Comparison of ENCODE assay signal across 7 mouse cellular contexts in genomic region chr1:169969516-169969886, GRCm38 (mm10). TPM values are rescaled to one million over a fixed set of nuclear protein-coding genes. Genes with fewer than 3 reads are reported as not detected.
A peak's percentile ranks its signal among the peaks of the same experiment; 100 is the strongest.
DNase-seq lines count a peak whose midpoint lies in the region; ATAC-seq and TF ChIP-seq lines count a peak whose summit lies in the region.

No protein-coding gene starts in this region.

- TF ChIP-seq CTCF in spleen, adult 2 months (IDR thresholded peaks at IDR 0.05; ENCODE audit: extremely low read depth, insufficient read depth, insufficient read length, insufficient replicate concordance): no peak
- no peak for TF ChIP-seq CTCF in stomach, postnatal 0 days (IDR thresholded peaks at IDR 0.05; ENCODE audit: low read depth)

- H3K4me2 ChIP-seq in forebrain, embryonic 11.5 days (ENCODE audit: low read depth, low read length, severe bottlenecking): peak overlapping the region; percentile 49
- peak overlapping the region; percentile 73 for H3K4me2 ChIP-seq in limb, embryonic 15.5 days
- peak overlapping the region; percentile 58 for H3K4me2 ChIP-seq in stomach, postnatal 0 days (replicated peaks; ENCODE audit: low read depth)

- no peak for TF ChIP-seq POLR2A in spleen, adult 2 months (IDR thresholded peaks at IDR 0.05; ENCODE audit: low read depth, low read length)

- no peak overlapping the region for H3K27ac ChIP-seq in spleen, adult 2 months (ENCODE audit: insufficient read depth, low read length)
- H3K27ac ChIP-seq in forebrain, embryonic 11.5 days (ENCODE audit: low read depth, low read length): peak overlapping the region; percentile 66
- peak overlapping the region; percentile 89 for H3K27ac ChIP-seq in limb, embryonic 15.5 days
- peak overlapping the region; percentile 64 for H3K27ac ChIP-seq in stomach, postnatal 0 days (replicated peaks)

- no peaks in the 10 kb centered on the region for H3K9me3 ChIP-seq in forebrain, embryonic 11.5 days (ENCODE audit: control insufficient read depth, low read length)
- no peaks in the 10 kb centered on the region for H3K9me3 ChIP-seq in limb, embryonic 15.5 days
- no peaks in the 10 kb centered on the region for H3K9me3 ChIP-seq in stomach, postnatal 0 days (ENCODE audit: control insufficient read depth, low read length)

- no peaks in the 10 kb centered on the region; the same call in none of the 2 replicates for H3K36me3 ChIP-seq in spleen, adult 2 months (ENCODE audit: control insufficient read depth, insufficient read depth, low read length)
- H3K36me3 ChIP-seq in forebrain, embryonic 11.5 days (ENCODE audit: control insufficient read depth, insufficient read depth, low read length): peaks cover 2% of the 10 kb centered on the region; the same call in 1 of the 2 replicates
- H3K36me3 ChIP-seq in limb, embryonic 15.5 days: peaks cover 26% of the 10 kb centered on the region
- H3K36me3 ChIP-seq in stomach, postnatal 0 days (ENCODE audit: control insufficient read depth, insufficient read depth, low read length): 0 out of 2 replicates have a peak, but pooled peaks cover 2% of the 10 kb centered on the region

- H3K4me3 ChIP-seq in spleen, adult 2 months (ENCODE audit: extremely low read depth, insufficient read depth, insufficient read length): peak overlapping the region; percentile 66
- peak overlapping the region; percentile 65 for H3K4me3 ChIP-seq in forebrain, embryonic 11.5 days (ENCODE audit: low read depth, low read length)
- H3K4me3 ChIP-seq in limb, embryonic 15.5 days: peak overlapping the region; percentile 68
- peak overlapping the region; percentile 54 for H3K4me3 ChIP-seq in stomach, postnatal 0 days (ENCODE audit: low read depth, low read length)

- no peaks in the 10 kb centered on the region for H3K27me3 ChIP-seq in spleen, adult 2 months (ENCODE audit: control insufficient read depth, insufficient read depth, low read length)
- no peaks in the 10 kb centered on the region for H3K27me3 ChIP-seq in forebrain, embryonic 11.5 days (ENCODE audit: control insufficient read depth, insufficient read depth, low read length)
- no peaks in the 10 kb centered on the region for H3K27me3 ChIP-seq in limb, embryonic 15.5 days
- no peaks in the 10 kb centered on the region for H3K27me3 ChIP-seq in stomach, postnatal 0 days (ENCODE audit: control insufficient read depth, insufficient read depth, low read length)

- WGBS in spleen, adult 2 months: 1% methylated on average over 9 of the region's 9 CpGs
- WGBS in forebrain, embryonic 11.5 days: 1% methylated on average over 8 of the region's 9 CpGs
- under 1% methylated on average over 9 of the region's 9 CpGs for WGBS in limb, embryonic 15.5 days
- under 1% methylated on average over 9 of the region's 9 CpGs for WGBS in stomach, postnatal 0 days

- H3K9ac ChIP-seq in forebrain, embryonic 11.5 days (ENCODE audit: low read length): peak overlapping the region; percentile 69
- H3K9ac ChIP-seq in limb, embryonic 15.5 days: peak overlapping the region; percentile 31
- H3K9ac ChIP-seq in stomach, postnatal 0 days (ENCODE audit: low read length): peak overlapping the region; percentile 39; the same call in 1 of the 2 replicates

- DNase-seq in spleen, adult 2 months (ENCODE audit: low read depth in 1 of 2, low spot score in 2 of 2): no peak
- DNase-seq in spleen, postnatal 14 days (ENCODE audit: low spot score in 2 of 2): no peak
- no peak for DNase-seq in forebrain, embryonic 11.5 days (ENCODE audit: low spot score)
- DNase-seq in stomach, postnatal 0 days (ENCODE audit: low spot score): no peak
- no peak for DNase-seq in cerebellum, postnatal 10 days
- no peak for DNase-seq in adrenal gland, adult (ENCODE audit: inconsistent age in 2 of 2, low spot score in 1 of 2)

- ATAC-seq in forebrain, embryonic 11.5 days (replicated peaks; ENCODE audit: low FRiP score): peak; percentile 63
- ATAC-seq in limb, embryonic 15.5 days (ENCODE audit: insufficient number of reproducible peaks, low FRiP score, low TSS enrichment, low read depth): peak; percentile 49; the same call in 1 of the 2 replicates
- ATAC-seq in stomach, postnatal 0 days (ENCODE audit: low FRiP score, low TSS enrichment): peak; percentile 11; the same call in 1 of the 2 replicates

- TF ChIP-seq EP300 in stomach, postnatal 0 days (optimal IDR thresholded peaks at IDR 0.05): no peak

- no peaks in the 10 kb centered on the region for H3K4me1 ChIP-seq in spleen, adult 2 months (ENCODE audit: control insufficient read depth, insufficient read depth, insufficient read length)
- H3K4me1 ChIP-seq in forebrain, embryonic 11.5 days (replicated peaks; ENCODE audit: control insufficient read depth, insufficient read depth, low read length): 0 out of 2 replicates have a peak, but pooled peaks cover 3% of the 10 kb centered on the region
- H3K4me1 ChIP-seq in limb, embryonic 15.5 days: peaks cover 17% of the 10 kb centered on the region
- H3K4me1 ChIP-seq in stomach, postnatal 0 days (replicated peaks; ENCODE audit: control insufficient read depth, insufficient read depth): 0 out of 2 replicates have a peak, but pooled peaks cover 3% of the 10 kb centered on the region

RNA-seq across cellular contexts. Expression of gene Hsd17b7, which starts 0.5 kb away (rescaled TPM):
- polyA plus RNA-seq in spleen, adult 2 months (2012; rRNA removed): 1.8 and 2.4 TPM in 2 replicates
- 20.8 and 20.9 TPM in 2 replicates for polyA plus RNA-seq in forebrain, embryonic 11.5 days (2014; fragmentation: Nextera tagmentation; extraction: Ambion mirVana)
- polyA plus RNA-seq in limb, embryonic 15.5 days (2015; fragmentation: Nextera tagmentation; extraction: Ambion mirVana): 22.0 and 22.9 TPM in 2 replicates
- polyA plus RNA-seq in stomach, postnatal 0 days (2015; fragmentation: Nextera tagmentation; extraction: Ambion mirVana): 28.9 and 38.8 TPM in 2 replicates

RNA-seq across cellular contexts. Expression of gene Ccdc190, which starts 41.1 kb away (rescaled TPM):
- polyA plus RNA-seq in spleen, adult 2 months (2012; rRNA removed): 0.11 TPM in 1 of 2 replicates, not detected in the other
- polyA plus RNA-seq in forebrain, embryonic 11.5 days (2014; fragmentation: Nextera tagmentation; extraction: Ambion mirVana): 0.55 and 0.63 TPM in 2 replicates
- 0.13 TPM in 1 of 2 replicates, not detected in the other for polyA plus RNA-seq in limb, embryonic 15.5 days (2015; fragmentation: Nextera tagmentation; extraction: Ambion mirVana)
- 0.08 and 0.11 TPM in 2 replicates for polyA plus RNA-seq in stomach, postnatal 0 days (2015; fragmentation: Nextera tagmentation; extraction: Ambion mirVana)

Comparison
In these comparisons a context has a peak if more than half of its experiments do, and no peak if none do; other contexts are left out.
1. ATAC-seq: peak in every context shown above with its lines; median percentile 63 in forebrain, embryonic 11.5 days; 49 in limb, embryonic 15.5 days; 11 in stomach, postnatal 0 days.